Mouse (Mus musculus) heart, postnatal 0 days (tissue): Measurements from ENCODE around the gene Entpd8. TPM values are rescaled to one million over a fixed set of nuclear protein-coding genes. Genes with fewer than 3 reads are reported as not detected.
A peak's percentile ranks its signal among the peaks of the same experiment; 100 is the strongest.

Experiments used
- ATAC-seq: fragments of 200-750 bp; cut with Nextera tagmentation; 2 replicates; pipeline ENCODE4 v1.8.0; 2017; ENCODE audit warnings: low read depth, moderate number of reproducible peaks, moderate library complexity; ENCODE audit not compliant: insufficient read depth
- DNase-seq: peaks from one replicate; pipeline ENCODE4 v3.0.0-alpha.2; 2016; ENCODE audit warnings: low spot score
- H3K27ac ChIP-seq: fragments of 300-500 bp; sonication (generic); 2 replicates; pipeline ENCODE4 v1.5.1; 2014; ENCODE audit warnings: low read depth, mild to moderate bottlenecking
- H3K27me3 ChIP-seq: fragments of 300-500 bp; sonication (generic); 2 replicates; pipeline ENCODE4 v1.6.1; 2014; ENCODE audit warnings: low read length, mixed read lengths; ENCODE audit not compliant: control insufficient read depth, insufficient read depth
- H3K36me3 ChIP-seq: fragments of 300-500 bp; sonication (generic); replicated peaks from 2 replicates; pipeline ENCODE4 v1.6.1; 2014; ENCODE audit warnings: low read length, mixed read lengths; ENCODE audit not compliant: control insufficient read depth, insufficient read depth
- H3K4me1 ChIP-seq: fragments of 300-500 bp; sonication (generic); 2 replicates; pipeline ENCODE4 v1.6.1; 2014; ENCODE audit warnings: antibody characterized with exemption; ENCODE audit not compliant: control insufficient read depth, insufficient read depth
- H3K4me2 ChIP-seq: fragments of 300-500 bp; sonication (generic); 2 replicates; pipeline ENCODE4 v1.6.1; 2014; ENCODE audit warnings: low read depth, mild to moderate bottlenecking, low read length, moderate library complexity
- H3K4me3 ChIP-seq: fragments of 300-500 bp; sonication (generic); 2 replicates; pipeline ENCODE4 v1.5.1; 2014; ENCODE audit warnings: low read depth, low read length
- H3K9ac ChIP-seq: fragments of 300-500 bp; sonication (generic); replicated peaks from 2 replicates; pipeline ENCODE4 v1.6.1; 2014; ENCODE audit warnings: low read depth, low read length, mixed read lengths
- H3K9me3 ChIP-seq: fragments of 300-500 bp; sonication (generic); replicated peaks from 2 replicates; pipeline ENCODE4 v1.6.1; 2016; ENCODE audit warnings: low read length; ENCODE audit not compliant: control insufficient read depth
- CTCF ChIP-seq: IDR thresholded peaks from 2 replicates; pipeline ENCODE4 v1.5.1; 2016; ENCODE audit warnings: antibody characterized with exemption, control low read depth, low read depth
- EP300 ChIP-seq: IDR thresholded peaks from 2 replicates; pipeline ENCODE4 v1.6.1; 2016; ENCODE audit warnings: antibody characterized with exemption, low read depth
- WGBS: fragments of 180-500 bp; shearing (Covaris S2); extraction: QIAGEN DNeasy Blood & Tissue Kit; methylation state at CpG from one replicate; pipeline ENCODE4 v1.1.7; 2014; 5-methylcytosine and 5-hydroxymethylcytosine counted together
- polyA plus RNA-seq: library from polyadenylated mRNA; unstranded; fragments of >200 nt; fragmentation: Nextera tagmentation; extraction: Ambion mirVana; gene quantifications from 2 replicates; pipeline ENCODE4 v1.2.1, GENCODE M21; 2015
- total RNA-seq: library from RNA; depleted of rRNA; stranded (reverse); fragments of >200 nt; gene quantifications from 2 replicates; pipeline ENCODE4 v1.2.3, GENCODE M21; 2014; ENCODE audit warnings: low replicate concordance

Entpd8 gene
- total and polyA plus RNA-seq, 2 experiments from 2014 or later = not detected

GRCm38 (mm10) chr2:25054221-25055067 lies 25.7 kb upstream of the Entpd8 start, which contains the start of gene Nsmf:
Gene Nsmf, plus strand, starts transcription at chr2:25054355.
- Histone ChIP-seq H3K4me2 (peak within 1 kb of the TSS; percentile 90), H3K36me3 (peaks cover 27% of the 10 kb centered on the region), H3K9me3 (no peaks in the 10 kb centered on the region), H3K4me1 (peaks cover 7% of the 10 kb centered on the region; the same call in 1 of the 2 replicates), H3K27me3 (no peaks in the 10 kb centered on the region), H3K27ac (peak within 1 kb of the TSS; percentile 31; the same call in 1 of the 2 replicates), H3K9ac (peak within 1 kb of the TSS; percentile 81), H3K4me3 (peak within 1 kb of the TSS; percentile 91)
- ATAC-seq (peak; percentile 90), DNase-seq (peak; percentile 87)
- no peak for TF ChIP-seq EP300
- peak; percentile 6; the same call in 1 of the 2 replicates for TF ChIP-seq CTCF
- WGBS = 5% methylated on average over 45 of the region's 47 CpGs

DNA sequence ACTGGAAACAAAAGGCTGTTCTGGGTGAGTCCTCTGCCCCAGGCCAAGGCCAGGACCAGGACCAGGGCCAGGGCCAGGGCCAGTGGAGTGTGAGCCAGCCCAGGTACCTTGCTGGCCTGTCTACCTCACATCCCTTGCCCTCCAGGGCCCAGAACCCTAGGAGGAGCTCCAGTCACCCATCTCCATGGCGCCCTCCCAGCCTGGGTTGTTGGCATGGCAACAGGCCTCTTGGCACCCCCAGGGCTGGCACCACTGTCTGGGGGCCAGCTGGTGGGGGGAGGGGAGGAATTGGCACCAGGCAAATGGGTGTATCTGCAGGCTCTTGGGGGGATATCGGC lies 25.1 kb upstream of the Entpd8 start:
- Histone ChIP-seq H3K27ac (no peak overlapping the region), H3K4me1 (peaks cover 7% of the 10 kb centered on the region; the same call in 1 of the 2 replicates), H3K36me3 (peaks cover 21% of the 10 kb centered on the region), H3K27me3 (no peaks in the 10 kb centered on the region), H3K9ac (peak overlapping the region; percentile 81), H3K4me3 (peak overlapping the region; percentile 91), H3K4me2 (peak overlapping the region; percentile 90), H3K9me3 (no peaks in the 10 kb centered on the region)
- peak; percentile 7; the same call in 1 of the 2 replicates for ATAC-seq
- WGBS = 33% methylated on average over 2 of the region's 2 CpGs
- TF ChIP-seq EP300 (no peak), CTCF (no peak)
- no peak for DNase-seq

GRCm38 (mm10) chr2:25055409-25056155 lies 24.5 kb upstream of the Entpd8 start:
- H3K36me3 ChIP-seq = peaks cover 24% of the 10 kb centered on the region
- peak overlapping the region; percentile 81; the same call in 1 of the 2 replicates for H3K9ac ChIP-seq
- no peak for ATAC-seq
- TF ChIP-seq EP300 (no peak), CTCF (no peak)
- H3K4me3 ChIP-seq = peak overlapping the region; percentile 91; the same call in 1 of the 2 replicates
- no peaks in the 10 kb centered on the region for H3K9me3 ChIP-seq
- no peaks in the 10 kb centered on the region for H3K27me3 ChIP-seq
- H3K4me1 ChIP-seq = peaks cover 7% of the 10 kb centered on the region; the same call in 1 of the 2 replicates
- no peak overlapping the region for H3K27ac ChIP-seq
- DNase-seq = no peak
- WGBS = 89% methylated on average over 21 of the region's 21 CpGs
- peak overlapping the region; percentile 90 for H3K4me2 ChIP-seq

- no peak for TF ChIP-seq EP300
- no peak for TF ChIP-seq CTCF
- 94% methylated on average over 7 of the region's 7 CpGs for WGBS
- H3K9me3 ChIP-seq = no peaks in the 10 kb centered on the region
- H3K4me3 ChIP-seq = no peak overlapping the region
- no peak overlapping the region for H3K4me2 ChIP-seq
- no peak for ATAC-seq
- no peak overlapping the region for H3K27ac ChIP-seq
- no peak overlapping the region for H3K9ac ChIP-seq
- H3K36me3 ChIP-seq = peaks cover 34% of the 10 kb centered on the region
- H3K4me1 ChIP-seq = peaks cover 7% of the 10 kb centered on the region; the same call in 1 of the 2 replicates
- no peaks in the 10 kb centered on the region for H3K27me3 ChIP-seq
- no peak for DNase-seq
Observed at GRCm38 (mm10) chr2:25058926-25059325, 21.2 kb upstream of the Entpd8 start.

DNA sequence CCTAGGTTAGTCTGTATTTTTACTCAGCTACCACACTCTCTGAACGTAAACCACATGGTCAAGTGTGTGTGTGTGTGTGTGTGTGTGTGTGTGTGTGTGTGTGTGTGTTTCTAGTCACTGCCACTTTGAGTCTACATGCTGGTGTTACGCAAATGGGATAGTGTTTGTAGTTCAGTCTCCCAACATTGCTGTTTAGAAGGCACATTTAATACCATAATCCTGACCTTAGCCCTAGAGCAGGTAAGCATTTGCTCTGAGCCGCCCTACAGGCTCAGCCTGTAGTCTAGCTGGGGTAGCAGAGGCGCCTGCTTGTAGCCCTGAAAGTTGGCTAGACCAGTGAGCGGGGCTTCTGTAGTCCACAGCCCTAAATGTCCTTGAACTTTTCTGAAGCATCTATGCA lies 16.6 kb upstream of the Entpd8 start:
- no peak for ATAC-seq
- Histone ChIP-seq H3K9ac (no peak overlapping the region), H3K4me1 (no peaks in the 10 kb centered on the region), H3K9me3 (no peaks in the 10 kb centered on the region), H3K36me3 (peaks cover 22% of the 10 kb centered on the region), H3K27ac (no peak overlapping the region), H3K4me3 (no peak overlapping the region), H3K4me2 (no peak overlapping the region), H3K27me3 (no peaks in the 10 kb centered on the region)
- no peak for DNase-seq
- no peak for TF ChIP-seq CTCF
- no peak for TF ChIP-seq EP300
- 91% methylated on average over 5 of the region's 5 CpGs for WGBS
